Mouse (Mus musculus) intestine, postnatal 0 days (tissue): ENCODE data around the gene Pygb. TPM values are rescaled to one million over a fixed set of nuclear protein-coding genes. Genes with fewer than 3 reads are reported as not detected.

ENCODE experiments used
- ATAC-seq: fragments of 200-750 bp; cut with Nextera tagmentation; 2 replicates; pipeline ENCODE4 v1.8.0; 2017; ENCODE audit warnings: mild to moderate bottlenecking, moderate TSS enrichment, moderate library complexity
- H3K27ac ChIP-seq: fragments of 300-500 bp; sonication (generic); 2 replicates; pipeline ENCODE4 v1.5.1; 2014; ENCODE audit warnings: mild to moderate bottlenecking, low read depth, low read length, moderate library complexity
- H3K27me3 ChIP-seq: fragments of 300-500 bp; sonication (generic); replicated peaks from 2 replicates; pipeline ENCODE4 v1.6.1; 2014; ENCODE audit warnings: low read length, mixed read lengths; ENCODE audit not compliant: control insufficient read depth, insufficient read depth
- H3K36me3 ChIP-seq: fragments of 300-500 bp; sonication (generic); 2 replicates; pipeline ENCODE4 v1.6.1; 2014; ENCODE audit warnings: mild to moderate bottlenecking, moderate library complexity; ENCODE audit not compliant: control insufficient read depth, insufficient read depth
- H3K4me1 ChIP-seq: fragments of 300-500 bp; sonication (generic); replicated peaks from 2 replicates; pipeline ENCODE4 v1.6.1; 2014; ENCODE audit warnings: antibody characterized with exemption, low read length, mixed read lengths; ENCODE audit not compliant: control insufficient read depth, insufficient read depth
- H3K4me2 ChIP-seq: fragments of 300-500 bp; sonication (generic); replicated peaks from 2 replicates; pipeline ENCODE4 v1.6.1; 2014; ENCODE audit warnings: low read depth, mild to moderate bottlenecking, moderate library complexity
- H3K4me3 ChIP-seq: fragments of 300-500 bp; sonication (generic); 2 replicates; pipeline ENCODE4 v1.5.1; 2014; ENCODE audit warnings: low read depth, low read length
- H3K9ac ChIP-seq: fragments of 300-500 bp; sonication (generic); 2 replicates; pipeline ENCODE4 v1.6.1; 2014; ENCODE audit warnings: mild to moderate bottlenecking, low read depth, low read length
- H3K9me3 ChIP-seq: fragments of 300-500 bp; sonication (generic); 2 replicates; pipeline ENCODE4 v1.6.1; 2016; ENCODE audit warnings: mixed run types; ENCODE audit not compliant: control insufficient read depth
- CTCF ChIP-seq: sonication (generic); IDR thresholded peaks from 2 replicates; pipeline ENCODE4 v1.5.1; 2016; ENCODE audit warnings: low read depth, mild to moderate bottlenecking, control low read depth, antibody characterized with exemption, moderate library complexity
- WGBS: fragments of 180-500 bp; shearing (Covaris S2); extraction: QIAGEN DNeasy Blood & Tissue Kit; methylation state at CpG from one replicate; pipeline ENCODE4 v1.1.7; 2014; 5-methylcytosine and 5-hydroxymethylcytosine counted together
- polyA plus RNA-seq: library from polyadenylated mRNA; unstranded; fragments of >200 nt; fragmentation: Nextera tagmentation; extraction: Ambion mirVana; gene quantifications from 2 replicates; pipeline ENCODE4 v1.2.1, GENCODE M21; 2015

Gene Pygb
- polyA plus RNA-seq, 1 experiment from 2014 or later, result 42.3 TPM

GRCm38 (mm10) chr2:150749283-150749682, 37.3 kb upstream of the Pygb start:
- ATAC-seq, result peak; percentile 39
- peak overlapping the region; percentile 60 for H3K4me3 ChIP-seq
- H3K9ac ChIP-seq, result peak overlapping the region; percentile 61
- H3K9me3 ChIP-seq, result no peaks in the 10 kb centered on the region
- H3K4me2 ChIP-seq, result peak overlapping the region; percentile 99
- peaks cover 13% of the 10 kb centered on the region for H3K36me3 ChIP-seq
- TF ChIP-seq CTCF, result no peak
- H3K4me1 ChIP-seq, result peaks cover 7% of the 10 kb centered on the region; the same call in 1 of the 2 replicates
- H3K27me3 ChIP-seq, result no peaks in the 10 kb centered on the region
- peak overlapping the region; percentile 81 for H3K27ac ChIP-seq
- WGBS, result under 1% methylated on average over 21 of the region's 24 CpGs

GRCm38 (mm10) chr2:150750129-150750979, 36.2 kb upstream of the Pygb start:
- Histone ChIP-seq H3K36me3 (peaks cover 13% of the 10 kb centered on the region), H3K27me3 (no peaks in the 10 kb centered on the region), H3K4me1 (peaks cover 7% of the 10 kb centered on the region; the same call in 1 of the 2 replicates), H3K4me3 (no peak overlapping the region), H3K9me3 (no peaks in the 10 kb centered on the region), H3K9ac (no peak overlapping the region), H3K4me2 (peak overlapping the region; percentile 99), H3K27ac (no peak overlapping the region)
- TF ChIP-seq CTCF, result peak; percentile 54
- peak; percentile 35; the same call in 1 of the 2 replicates for ATAC-seq
- 61% methylated on average over 13 of the region's 13 CpGs for WGBS

GRCm38 (mm10) chr2:150755016-150755415, 31.5 kb upstream of the Pygb start:
- Histone ChIP-seq H3K4me3 (no peak overlapping the region), H3K27me3 (no peaks in the 10 kb centered on the region), H3K9ac (no peak overlapping the region), H3K27ac (no peak overlapping the region), H3K9me3 (no peaks in the 10 kb centered on the region), H3K36me3 (peaks cover 36% of the 10 kb centered on the region), H3K4me1 (no peaks in the 10 kb centered on the region), H3K4me2 (no peak overlapping the region)
- no peak for TF ChIP-seq CTCF
- WGBS, result 85% methylated on average over 3 of the region's 3 CpGs
- ATAC-seq, result no peak

GRCm38 (mm10) chr2:150761476-150761875, 25.1 kb upstream of the Pygb start:
- ATAC-seq, result no peak
- H3K9me3 ChIP-seq, result no peaks in the 10 kb centered on the region
- no peaks in the 10 kb centered on the region for H3K4me1 ChIP-seq
- H3K27me3 ChIP-seq, result no peaks in the 10 kb centered on the region
- TF ChIP-seq CTCF, result peak; percentile 32
- H3K4me3 ChIP-seq, result no peak overlapping the region
- peaks cover 45% of the 10 kb centered on the region for H3K36me3 ChIP-seq
- H3K9ac ChIP-seq, result no peak overlapping the region
- WGBS, result 88% methylated on average over 7 of the region's 7 CpGs
- no peak overlapping the region for H3K4me2 ChIP-seq
- H3K27ac ChIP-seq, result no peak overlapping the region

GRCm38 (mm10) chr2:150765619-150766018, 20.9 kb upstream of the Pygb start:
- Histone ChIP-seq H3K36me3 (peaks cover 28% of the 10 kb centered on the region; the same call in 1 of the 2 replicates), H3K4me1 (no peaks in the 10 kb centered on the region), H3K4me3 (no peak overlapping the region), H3K9ac (no peak overlapping the region), H3K27me3 (no peaks in the 10 kb centered on the region), H3K9me3 (no peaks in the 10 kb centered on the region), H3K27ac (no peak overlapping the region), H3K4me2 (no peak overlapping the region)
- no peak for ATAC-seq
- no peak for TF ChIP-seq CTCF
- 78% methylated on average over 2 of the region's 2 CpGs for WGBS

GRCm38 (mm10) chr2:150766083-150766862, 20.3 kb upstream of the Pygb start:
- ATAC-seq, result no peak

More at GRCm38 (mm10) chr2:150766083-150766862, 20.3 kb upstream of the Pygb start:
- Histone ChIP-seq H3K27me3 (no peaks in the 10 kb centered on the region), H3K4me1 (no peaks in the 10 kb centered on the region), H3K36me3 (peaks cover 21% of the 10 kb centered on the region; the same call in 1 of the 2 replicates), H3K4me2 (no peak overlapping the region), H3K9ac (no peak overlapping the region), H3K4me3 (no peak overlapping the region), H3K9me3 (no peaks in the 10 kb centered on the region), H3K27ac (peak overlapping the region; percentile 28; the same call in 1 of the 2 replicates)
- no peak for TF ChIP-seq CTCF
- 78% methylated on average over 4 of the region's 4 CpGs for WGBS
